Mouse (Mus musculus) heart, embryonic 14.5 days (tissue): ENCODE results near the gene Tbata. TPM values are rescaled to one million over a fixed set of nuclear protein-coding genes. Genes with fewer than 3 reads are reported as not detected.
A peak's percentile ranks its signal among the peaks of the same experiment; 100 is the strongest.

Experiments used
- ATAC-seq: fragments of 200-750 bp; cut with Nextera tagmentation; 2 replicates; pipeline ENCODE4 v1.8.0; 2017; ENCODE audit warnings: low read depth, moderate TSS enrichment; ENCODE audit not compliant: insufficient number of reproducible peaks, insufficient read depth, low FRiP score
- H3K27ac ChIP-seq, 2 experiments: fragments of 200-500 bp in 1 of 2; fragments of 300-500 bp in 1 of 2; sonication (generic) in 1 of 2; replicated peaks in 1 of 2; 2 replicates each; pipeline ENCODE4 v1.5.1; 2012 to 2014; ENCODE audit warnings: low read depth in 2 of 2, low read length in 2 of 2, control low read depth in 1 of 2, mild to moderate bottlenecking in 1 of 2, mixed read lengths in 1 of 2; ENCODE audit not compliant: control insufficient read depth in 1 of 2, insufficient read depth in 1 of 2
- H3K27me3 ChIP-seq: fragments of 300-500 bp; sonication (generic); 2 replicates; pipeline ENCODE4 v1.6.1; 2014; ENCODE audit warnings: mild to moderate bottlenecking, low read length, control low read depth; ENCODE audit not compliant: control insufficient read depth, insufficient read depth
- H3K36me3 ChIP-seq: fragments of 300-500 bp; sonication (generic); 2 replicates; pipeline ENCODE4 v1.6.1; 2014; ENCODE audit warnings: mild to moderate bottlenecking, control low read depth, low read length, mixed read lengths; ENCODE audit not compliant: control insufficient read depth, insufficient read depth
- H3K4me1 ChIP-seq, 2 experiments: fragments of 200-500 bp in 1 of 2; fragments of 300-500 bp in 1 of 2; sonication (generic) in 1 of 2; 2 replicates each; pipeline ENCODE4 v1.6.1; 2012 to 2014; ENCODE audit warnings: low read length in 2 of 2, control low read depth in 1 of 2, mixed read lengths in 1 of 2; ENCODE audit not compliant: control insufficient read depth in 2 of 2, insufficient read depth in 2 of 2
- H3K4me2 ChIP-seq: fragments of 300-500 bp; sonication (generic); 2 replicates; pipeline ENCODE4 v1.6.1; 2014; ENCODE audit warnings: mild to moderate bottlenecking, low read length
- H3K4me3 ChIP-seq, 2 experiments: fragments of 200-500 bp in 1 of 2; fragments of 300-500 bp in 1 of 2; sonication (generic) in 1 of 2; 2 replicates each; pipeline ENCODE4 v1.5.1; 2012 to 2014; ENCODE audit warnings: low read length in 2 of 2, mild to moderate bottlenecking in 2 of 2, control low read depth in 1 of 2, low read depth in 1 of 2, moderate library complexity in 1 of 2; ENCODE audit not compliant: control insufficient read depth in 1 of 2, insufficient read depth in 1 of 2
- H3K9ac ChIP-seq: fragments of 300-500 bp; sonication (generic); 2 replicates; pipeline ENCODE4 v1.6.1; 2014; ENCODE audit warnings: mild to moderate bottlenecking, low read length
- H3K9me3 ChIP-seq: fragments of 300-500 bp; sonication (generic); 2 replicates; pipeline ENCODE4 v1.6.1; 2016; ENCODE audit warnings: low read length, control low read depth; ENCODE audit not compliant: control insufficient read depth
- WGBS: fragments of 180-500 bp; shearing (Covaris S2); extraction: QIAGEN DNeasy Blood & Tissue Kit; methylation state at CpG from one replicate; pipeline ENCODE4 v1.1.7; 2014; 5-methylcytosine and 5-hydroxymethylcytosine counted together
- polyA plus RNA-seq: library from polyadenylated mRNA; unstranded; fragments of >200 nt; fragmentation: Nextera tagmentation; extraction: Ambion mirVana; gene quantifications from 2 replicates; pipeline ENCODE4 v1.2.1, GENCODE M21; 2014

Gene Tbata
- polyA plus RNA-seq, 1 experiment from 2014 or later = not detected

GRCm38 (mm10) chr10:61211743-61212142, 40.0 kb downstream of the Tbata start:
- 9% methylated on average over 13 of the region's 13 CpGs for whole genome bisulfite sequencing
- no peak overlapping the region for H3K4me2 ChIP-seq
- H3K27ac ChIP-seq = no peak overlapping the region
- H3K27me3 ChIP-seq = peaks cover 4% of the 10 kb centered on the region; the same call in 1 of the 2 replicates
- peaks cover 3 to 8% of the 10 kb centered on the region in 2 experiments; a peak in 3 of 4 replicates for H3K4me1 ChIP-seq
- peaks cover 4% of the 10 kb centered on the region; the same call in 1 of the 2 replicates for H3K9me3 ChIP-seq
- H3K4me3 ChIP-seq = no peak overlapping the region
- H3K36me3 ChIP-seq = no peaks in the 10 kb centered on the region
- H3K9ac ChIP-seq = no peak overlapping the region
- ATAC-seq = no peak

DNA sequence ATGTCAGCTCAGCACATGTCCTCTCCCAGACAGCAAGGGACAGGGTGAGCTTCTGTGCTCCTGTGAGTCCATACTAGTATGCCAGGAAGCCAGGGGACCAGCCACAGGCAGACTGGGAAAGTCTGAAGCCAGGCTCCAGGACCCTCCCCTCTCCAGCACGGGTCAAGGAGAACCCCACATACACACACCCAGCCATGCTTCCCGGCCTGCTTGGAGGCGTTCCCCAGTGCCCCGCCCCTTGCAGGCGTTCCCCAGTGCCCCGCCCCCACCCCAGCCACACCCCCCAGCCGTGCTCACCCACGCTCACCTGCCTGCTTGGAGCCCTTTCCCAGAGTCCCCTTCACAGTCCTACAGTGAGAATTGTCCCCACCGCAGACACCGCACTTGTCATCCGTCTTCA, 41.1 kb downstream of the Tbata start:
- H3K4me3 ChIP-seq = no peak overlapping the region
- ATAC-seq = no peak; the same call in 1 of the 2 replicates
- no peak overlapping the region for H3K4me2 ChIP-seq

GRCm38 (mm10) chr10:61215658-61216057, 43.9 kb downstream of the Tbata start:
- H3K27ac ChIP-seq = no peak overlapping the region
- no peaks in the 10 kb centered on the region for H3K4me1 ChIP-seq
- no peak for ATAC-seq
- peaks cover 13% of the 10 kb centered on the region; the same call in 1 of the 2 replicates for H3K9me3 ChIP-seq
- no peaks in the 10 kb centered on the region for H3K36me3 ChIP-seq
- peaks cover 4% of the 10 kb centered on the region; the same call in 1 of the 2 replicates for H3K27me3 ChIP-seq
- H3K4me2 ChIP-seq = no peak overlapping the region
- WGBS = 98% methylated on average over 6 of the region's 6 CpGs
- H3K9ac ChIP-seq = no peak overlapping the region
- no peak overlapping the region for H3K4me3 ChIP-seq

More for the DNA sequence above, 41.1 kb downstream of the Tbata start:
- 12% methylated on average over 11 of the region's 11 CpGs for WGBS
- Histone ChIP-seq H3K27ac (no peak overlapping the region), H3K4me1 (peaks cover 3 to 8% of the 10 kb centered on the region in 2 experiments; a peak in 3 of 4 replicates), H3K27me3 (peaks cover 4% of the 10 kb centered on the region; the same call in 1 of the 2 replicates), H3K9ac (no peak overlapping the region), H3K36me3 (no peaks in the 10 kb centered on the region), H3K9me3 (peaks cover 4% of the 10 kb centered on the region; the same call in 1 of the 2 replicates)

- H3K4me1 ChIP-seq = no peaks in the 10 kb centered on the region
- no peak overlapping the region for H3K4me3 ChIP-seq
- no peak overlapping the region for H3K4me2 ChIP-seq
- peaks cover 13% of the 10 kb centered on the region; the same call in 1 of the 2 replicates for H3K9me3 ChIP-seq
- H3K27me3 ChIP-seq = peaks cover 4% of the 10 kb centered on the region; the same call in 1 of the 2 replicates
- ATAC-seq = no peak
- no peak overlapping the region for H3K9ac ChIP-seq
- no peaks in the 10 kb centered on the region for H3K36me3 ChIP-seq
- no peak overlapping the region for H3K27ac ChIP-seq
- 62% methylated on average over 4 of the region's 4 CpGs for WGBS
Observed at GRCm38 (mm10) chr10:61216163-61216562, 44.4 kb downstream of the Tbata start.

DNA sequence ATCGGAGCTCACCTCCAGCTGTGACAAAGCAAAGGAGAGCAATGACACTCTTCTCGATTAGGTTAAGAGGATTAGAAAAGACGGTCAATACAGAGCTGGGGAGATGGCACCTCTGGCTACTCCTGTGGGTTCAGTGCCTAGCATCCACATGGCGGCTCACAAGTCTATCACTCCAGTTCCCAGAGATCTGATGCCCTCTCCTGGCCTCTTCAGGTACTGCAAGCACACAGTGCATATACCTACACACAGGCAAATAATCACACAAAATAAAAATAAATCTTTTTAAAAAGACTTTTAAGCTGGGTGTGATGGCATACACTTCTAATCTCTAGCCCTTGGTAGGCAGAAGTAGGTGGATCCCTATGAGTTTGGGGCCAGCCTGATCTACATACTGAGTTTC, 47.6 kb downstream of the Tbata start:
- H3K27ac ChIP-seq = no peak overlapping the region

DNA sequence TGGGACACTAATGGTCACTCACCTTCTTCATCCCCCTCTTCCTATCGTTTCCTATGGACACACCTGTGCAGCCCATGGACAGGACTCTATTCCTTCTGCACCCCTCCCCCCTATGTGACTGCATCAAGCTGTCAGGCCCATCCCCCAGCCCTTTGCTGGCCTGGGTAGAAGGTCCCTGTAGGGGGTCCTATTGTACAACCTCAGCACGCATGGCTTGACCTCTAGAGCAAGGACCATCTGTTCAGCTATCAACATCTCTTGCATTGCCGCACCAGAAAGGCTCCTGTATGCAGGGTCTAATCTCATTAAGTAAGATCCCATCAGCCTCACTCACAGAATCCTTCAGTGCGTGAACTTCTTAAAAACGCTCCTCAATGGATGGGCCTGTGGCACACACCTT, 53.9 kb downstream of the Tbata start:
- no peak for ATAC-seq
- Histone ChIP-seq H3K9ac (no peak overlapping the region), H3K4me3 (no peak overlapping the region), H3K27ac (no peak overlapping the region), H3K9me3 (no peaks in the 10 kb centered on the region), H3K27me3 (no peaks in the 10 kb centered on the region; the same call in 1 of the 2 replicates), H3K4me2 (no peak overlapping the region), H3K36me3 (no peaks in the 10 kb centered on the region), H3K4me1 (peaks cover 10 to 12% of the 10 kb centered on the region in 2 experiments)
- WGBS = 82% methylated on average over 5 of the region's 5 CpGs

More for the DNA sequence above, 47.6 kb downstream of the Tbata start:
- H3K36me3 ChIP-seq = no peaks in the 10 kb centered on the region
- no peak overlapping the region for H3K9ac ChIP-seq
- WGBS = 87% methylated on average over 4 of the region's 4 CpGs
- H3K27me3 ChIP-seq = no peaks in the 10 kb centered on the region
- no peaks in the 10 kb centered on the region for H3K4me1 ChIP-seq
- H3K4me3 ChIP-seq = no peak overlapping the region
- no peak overlapping the region for H3K4me2 ChIP-seq
- H3K9me3 ChIP-seq = peaks cover 13% of the 10 kb centered on the region; the same call in 1 of the 2 replicates
- no peak for ATAC-seq

- H3K4me1 ChIP-seq = peaks cover 10 to 12% of the 10 kb centered on the region in 2 experiments
- H3K27ac ChIP-seq = peak overlapping the region in 1 of 2 experiments; percentile 38; a peak in 2 of 4 replicates
- no peak overlapping the region for H3K4me2 ChIP-seq
- H3K9ac ChIP-seq = no peak overlapping the region
- 29% methylated on average over 4 of the region's 4 CpGs for WGBS
- peak; percentile 80 for ATAC-seq
- H3K9me3 ChIP-seq = no peaks in the 10 kb centered on the region
- H3K27me3 ChIP-seq = no peaks in the 10 kb centered on the region; the same call in 1 of the 2 replicates
- no peaks in the 10 kb centered on the region for H3K36me3 ChIP-seq
- H3K4me3 ChIP-seq = no peak overlapping the region
Observed at GRCm38 (mm10) chr10:61226784-61227396, 55.1 kb downstream of the Tbata start.
